Mouse (Mus musculus) ES-E14 (cell line): ENCODE measurements around the gene C330007P06Rik. TPM values are rescaled to one million over a fixed set of nuclear protein-coding genes. Genes with fewer than 3 reads are reported as not detected.
"Not testable (repeated sequence)": the region's sequence is repeated elsewhere in the genome, so short reads cannot be mapped to it uniquely, and the experiment has no call there.

Experiments
- DNase-seq: peaks from one replicate; pipeline ENCODE4 v3.0.0-alpha.2; 2013; ENCODE audit warnings: low read depth, low spot score
- H3K27ac ChIP-seq: 2 replicates; pipeline ENCODE4 v1.5.1; 2012; ENCODE audit warnings: low read depth, mild to moderate bottlenecking, low read length, moderate library complexity, mixed read lengths; ENCODE audit not compliant: poor library complexity, insufficient read depth, severe bottlenecking
- H3K36me3 ChIP-seq: 2 replicates; pipeline ENCODE4 v1.6.1; 2012; ENCODE audit warnings: mild to moderate bottlenecking, low read length, moderate library complexity, mixed read lengths; ENCODE audit not compliant: control insufficient read depth, poor library complexity, insufficient read depth, severe bottlenecking
- H3K4me1 ChIP-seq, 2 experiments: fragments of 150-350 bp in 1 of 2; sonication (generic) in 1 of 2; 2 replicates each; pipeline ENCODE4 v1.6.1; 2012; ENCODE audit warnings: low read length in 2 of 2, mild to moderate bottlenecking in 1 of 2, mixed read lengths in 1 of 2; ENCODE audit not compliant: control insufficient read depth in 2 of 2, insufficient read depth in 2 of 2, poor library complexity in 1 of 2
- H3K4me3 ChIP-seq, 2 experiments: fragments of 150-350 bp in 1 of 2; sonication (generic) in 1 of 2; 2 replicates each; pipeline ENCODE4 v1.5.1; 2012; ENCODE audit warnings: low read length in 2 of 2, low read depth in 1 of 2, mild to moderate bottlenecking in 1 of 2, mixed read lengths in 1 of 2; ENCODE audit not compliant: insufficient read depth in 1 of 2, poor library complexity in 1 of 2, severe bottlenecking in 1 of 2
- H3K9ac ChIP-seq: 2 replicates; pipeline ENCODE4 v1.6.1; 2012; ENCODE audit warnings: low read depth, mild to moderate bottlenecking, low read length, mixed read lengths; ENCODE audit not compliant: poor library complexity, insufficient read depth, severe bottlenecking
- H3K9me3 ChIP-seq: fragments of 150-350 bp; sonication (generic); 2 replicates; pipeline ENCODE4 v1.6.1; 2012; ENCODE audit warnings: low read depth, mild to moderate bottlenecking, low read length; ENCODE audit not compliant: control insufficient read depth, insufficient read depth
- CHD2 ChIP-seq: IDR thresholded peaks from 2 replicates; pipeline ENCODE4 v1.6.1; 2014; ENCODE audit warnings: mild to moderate bottlenecking, low read depth, low read length, inconsistent platforms
- HCFC1 ChIP-seq: IDR thresholded peaks from 2 replicates; pipeline ENCODE4 v1.6.1; 2012; ENCODE audit warnings: low read length, inconsistent platforms, borderline replicate concordance; ENCODE audit not compliant: insufficient read depth
- MAFK ChIP-seq: IDR thresholded peaks from 2 replicates; pipeline ENCODE4 v1.6.1; 2014; ENCODE audit warnings: mild to moderate bottlenecking, low read depth, low read length, inconsistent platforms; ENCODE audit not compliant: insufficient read depth
- ZC3H11A ChIP-seq: IDR thresholded peaks from 2 replicates; pipeline ENCODE4 v1.6.1; 2012; ENCODE audit warnings: low read depth, mild to moderate bottlenecking, inconsistent platforms, low read length, borderline replicate concordance
- ZNF384 ChIP-seq: IDR thresholded peaks from 2 replicates; pipeline ENCODE4 v1.6.1; 2012; ENCODE audit warnings: low read depth, low read length, inconsistent platforms
- in situ Hi-C, 2 experiments: fragments of 600-800 bp; cut with MboI; formaldehyde crosslinking; loops; one replicate each; pipeline ENCODE4 v1.15.1; 2025; ENCODE audit warnings: low sequenced_read_pairs in 2 of 2, inconsistent platforms in 1 of 2; ENCODE audit not compliant: unreplicated experiment in 2 of 2
- total RNA-seq: library from RNA; depleted of rRNA; stranded (reverse); fragments of 300-350 nt; gene quantifications from 2 replicates; pipeline ENCODE4 v1.2.3, GENCODE M21; 2012

The C330007P06Rik gene
- total RNA-seq, 1 experiment: 30.2 TPM

DNA sequence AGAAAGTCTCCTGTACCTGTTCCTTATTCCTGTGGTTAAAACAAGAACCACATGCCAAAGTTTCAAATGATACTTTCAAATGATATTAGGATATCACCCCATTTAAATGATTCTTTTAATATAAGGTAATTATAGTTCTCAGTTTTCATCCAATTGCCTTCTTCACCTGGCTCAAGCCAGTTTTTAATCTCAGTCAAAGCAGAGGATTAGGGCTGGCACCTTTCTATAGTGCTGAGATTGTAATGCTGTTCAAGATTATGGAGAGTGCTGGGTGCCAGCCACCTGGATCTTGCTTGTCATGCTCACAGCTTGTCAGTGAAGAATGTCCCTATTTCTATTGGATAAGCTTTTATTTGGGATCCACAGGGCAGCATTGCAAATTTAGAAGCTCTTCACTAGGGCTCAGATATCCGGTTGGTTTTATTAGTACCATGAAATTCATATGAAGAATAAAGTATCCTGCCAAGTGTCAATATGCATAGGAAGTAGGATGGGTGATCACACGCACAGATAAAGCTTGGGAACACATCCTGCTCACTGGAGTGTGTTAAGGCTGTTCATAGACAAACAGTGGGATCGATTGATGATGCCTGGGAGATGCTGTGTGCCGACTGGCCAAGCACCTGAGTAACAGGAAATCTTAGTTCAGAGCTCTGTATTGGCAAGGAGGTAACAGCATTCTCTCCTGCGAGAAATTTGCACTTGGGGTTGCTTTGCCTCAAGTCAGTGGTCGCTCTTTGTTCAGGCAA, 74.6 kb downstream of the C330007P06Rik start:
- TF ChIP-seq MAFK: no peak
- TF ChIP-seq CHD2: peak; percentile 7; the same call in 1 of the 2 replicates
- no peaks in the 10 kb centered on the region; a peak in 1 of 4 replicates for H3K4me1 ChIP-seq
- in situ Hi-C loops: no loop called here
- no peak overlapping the region for H3K9ac ChIP-seq
- no peak for DNase-seq
- H3K27ac ChIP-seq: no peak overlapping the region
- no peaks in the 10 kb centered on the region for H3K9me3 ChIP-seq
- H3K4me3 ChIP-seq: no peak overlapping the region
- peaks cover 16% of the 10 kb centered on the region for H3K36me3 ChIP-seq

DNA sequence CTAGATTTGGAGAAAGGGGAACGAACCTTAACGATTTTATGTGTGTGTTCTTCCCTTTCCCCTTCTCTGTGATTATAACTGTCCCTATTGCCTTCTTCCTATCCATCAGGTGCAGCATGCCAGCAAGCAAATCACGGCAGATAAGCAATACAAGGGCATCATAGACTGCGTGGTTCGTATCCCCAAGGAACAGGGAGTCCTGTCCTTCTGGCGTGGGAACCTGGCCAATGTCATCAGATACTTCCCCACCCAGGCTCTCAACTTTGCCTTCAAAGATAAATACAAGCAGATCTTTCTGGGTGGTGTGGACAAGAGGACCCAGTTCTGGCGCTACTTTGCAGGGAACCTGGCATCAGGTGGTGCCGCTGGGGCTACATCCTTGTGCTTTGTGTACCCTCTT, 77.2 kb downstream of the C330007P06Rik start:
- in situ Hi-C loops, H3K4me1 ChIP-seq, H3K9me3 ChIP-seq, DNase-seq, H3K27ac ChIP-seq: not testable (repeated sequence)
- H3K36me3 ChIP-seq: peaks cover 16% of the 10 kb centered on the region
- peak overlapping the region; percentile 90 to 94 for H3K4me3 ChIP-seq
- H3K9ac ChIP-seq: peak overlapping the region; percentile 74; the same call in 1 of the 2 replicates

DNA sequence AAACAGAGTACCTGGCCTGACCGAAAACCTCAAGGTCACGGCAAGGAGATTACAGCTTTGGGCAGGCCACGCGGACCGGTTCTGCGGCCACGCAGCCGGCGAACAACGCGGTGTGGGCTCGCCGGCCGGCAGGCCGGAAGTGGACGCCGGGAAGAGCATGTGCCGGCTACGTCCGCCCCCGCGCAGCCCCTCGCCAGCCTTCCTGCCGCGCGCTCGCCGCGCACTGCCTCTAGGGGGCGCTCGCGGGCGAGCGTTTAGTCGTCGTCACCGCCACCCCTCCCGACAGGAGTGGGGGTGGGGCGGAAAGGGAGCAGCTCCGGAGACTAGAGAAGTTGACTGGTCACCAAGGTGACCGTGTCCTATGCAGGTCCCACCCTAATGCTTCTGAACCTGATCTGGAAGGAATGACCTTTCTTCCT, 77.7 kb downstream of the C330007P06Rik start:
- in situ Hi-C loops: no loop called here

DNA sequence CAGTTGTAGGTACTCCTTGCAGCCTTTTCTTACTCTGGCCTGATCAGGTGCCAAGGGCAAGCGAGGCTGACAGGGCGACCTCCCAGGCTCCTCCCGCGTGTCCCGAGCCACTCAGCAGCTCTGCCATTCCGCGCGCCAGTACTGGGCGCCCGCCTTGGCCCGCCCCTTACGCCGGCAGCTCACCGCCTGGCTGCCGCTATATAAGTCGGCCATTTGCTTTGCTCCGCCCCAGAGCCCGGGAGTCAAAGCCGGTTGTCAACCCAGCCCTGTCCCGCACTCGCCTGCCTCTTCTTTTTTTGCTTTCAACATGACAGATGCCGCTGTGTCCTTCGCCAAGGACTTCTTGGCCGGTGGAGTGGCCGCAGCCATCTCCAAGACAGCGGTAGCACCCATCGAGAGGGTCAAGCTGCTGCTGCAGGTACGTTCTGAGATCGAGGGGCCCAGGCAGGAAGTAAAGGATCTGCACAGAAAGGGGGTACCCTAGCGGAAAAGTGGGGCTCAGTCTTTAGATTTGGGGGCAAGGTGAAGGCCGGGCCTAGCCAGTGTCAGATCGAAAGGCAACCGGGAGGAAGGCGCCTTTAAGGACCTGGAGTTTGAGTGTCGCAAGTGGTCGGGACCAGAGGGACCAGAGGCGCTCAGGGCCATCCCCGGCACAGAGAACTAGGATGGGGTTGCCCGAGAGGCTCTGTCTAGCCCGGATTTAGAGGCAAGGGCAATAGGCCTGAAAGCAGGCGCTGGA, 78.3 kb downstream of the C330007P06Rik start, which contains the start of gene Slc25a5:
Gene Slc25a5, plus strand, starts transcription at position 228 of the 739 bp plus-strand sequence.
- H3K4me1 ChIP-seq: peaks cover 0 to 2% of the 10 kb centered on the region in 2 experiments; a peak in 1 of 4 replicates
- in situ Hi-C loops: no loop called here
- H3K9me3 ChIP-seq: no peaks in the 10 kb centered on the region
- peaks cover 16% of the 10 kb centered on the region for H3K36me3 ChIP-seq
- no peak for TF ChIP-seq ZC3H11A
- TF ChIP-seq MAFK: no peak
- TF ChIP-seq ZNF384: no peak
- TF ChIP-seq CHD2: no peak
- no peak for TF ChIP-seq HCFC1
- DNase-seq: no peak
- peak within 1 kb of the TSS; percentile 90 to 94 for H3K4me3 ChIP-seq
- H3K9ac ChIP-seq: peak within 1 kb of the TSS; percentile 92
- H3K27ac ChIP-seq: peak within 1 kb of the TSS; percentile 86

More for the DNA sequence above, 77.7 kb downstream of the C330007P06Rik start:
- H3K4me3 ChIP-seq: peak overlapping the region; percentile 90 to 94
- peaks cover 0 to 2% of the 10 kb centered on the region in 2 experiments; a peak in 1 of 4 replicates for H3K4me1 ChIP-seq
- peak overlapping the region; percentile 86 for H3K27ac ChIP-seq
- DNase-seq: no peak
- peak overlapping the region; percentile 92 for H3K9ac ChIP-seq
- H3K9me3 ChIP-seq: no peaks in the 10 kb centered on the region
- TF ChIP-seq HCFC1 (peak; percentile 43; the same call in 1 of the 2 replicates), ZC3H11A (no peak)
- H3K36me3 ChIP-seq: peaks cover 16% of the 10 kb centered on the region
